Mouse (Mus musculus): ENCODE measurements at regions not wholly inside any gene's neighbourhood (a gene's known extent, or its start where the extent isn't known, plus 50 kb on each side); places are given as distances from the start of the nearest gene placed in this dataset.

- DNase-seq (ENCODE audit: low spot score in 2 of 2): no peak
These were observed 96.2 kb upstream of the Myocd start for GRCm38 (mm10) chr11:65365751-65366559.

DNA sequence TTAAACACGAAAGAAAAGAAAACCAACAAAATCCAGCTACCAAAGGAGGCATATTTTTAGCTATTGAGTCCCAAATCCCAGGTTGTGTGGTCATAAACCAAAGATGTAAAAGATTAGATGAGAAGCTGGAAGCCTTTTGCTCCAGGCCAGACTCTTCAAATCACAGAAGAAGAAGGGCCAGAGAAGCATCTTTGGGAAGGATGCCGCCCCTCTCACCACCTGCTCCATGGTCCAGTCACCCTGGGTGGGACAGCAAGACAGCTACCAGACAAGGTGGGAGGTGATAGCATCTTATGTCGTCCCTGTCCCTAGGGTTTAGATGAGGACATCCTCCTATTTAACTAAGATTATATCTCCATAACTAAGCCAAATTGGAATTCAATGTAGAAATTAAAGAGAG lies 95.1 kb upstream of the Myocd start:
- no peak for DNase-seq (ENCODE audit: low spot score in 2 of 2)

- DNase-seq (ENCODE audit: low spot score in 2 of 2): no peak
These were observed 94.1 kb upstream of the Myocd start for GRCm38 (mm10) chr11:65363846-65364245.

GRCm38 (mm10) chr11:65360729-65361128 lies 90.9 kb upstream of the Myocd start:
- DNase-seq (ENCODE audit: low spot score in 2 of 2): no peak

DNA sequence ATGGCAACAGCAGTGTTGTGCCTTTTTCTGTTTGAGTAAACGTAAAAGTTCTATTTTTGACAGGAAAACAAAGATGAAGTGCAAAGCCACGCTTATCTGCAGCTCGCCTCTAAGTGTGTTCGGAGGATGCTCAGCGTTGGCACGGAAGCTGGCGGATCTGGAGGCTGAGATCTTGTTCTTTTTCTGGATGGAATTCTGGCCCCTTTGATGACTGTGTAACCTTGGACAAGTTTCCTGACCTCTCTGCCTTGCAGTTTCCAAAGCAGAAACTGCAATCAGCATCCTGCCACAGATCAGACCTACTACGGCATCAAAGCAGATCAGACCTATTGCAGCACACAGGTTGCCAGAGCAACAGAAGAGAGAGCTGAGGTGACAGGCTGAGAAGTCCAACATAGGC lies 89.1 kb upstream of the Myocd start:
- DNase-seq (ENCODE audit: low spot score in 2 of 2): no peak

DNA sequence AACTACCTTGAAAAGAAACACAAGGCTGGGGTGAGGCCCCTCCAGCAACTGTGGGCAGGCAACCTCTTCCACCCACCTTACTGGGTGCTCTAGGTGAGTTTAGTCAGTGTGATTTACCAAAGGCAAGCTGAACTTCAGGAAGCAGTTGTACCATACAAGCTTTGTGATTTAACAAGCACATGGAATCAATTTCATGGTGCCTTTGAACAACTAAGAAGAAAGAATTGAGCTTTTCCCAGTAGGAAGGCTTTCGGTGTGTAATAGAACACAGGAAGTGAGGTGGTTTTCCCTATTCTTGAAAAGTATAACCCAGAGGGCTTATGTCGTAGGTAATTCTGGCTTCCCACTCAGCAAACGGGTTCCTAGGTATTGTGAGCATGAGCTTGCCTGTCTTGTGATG lies 82.7 kb upstream of the Myocd start:
- DNase-seq (ENCODE audit: low spot score in 2 of 2): no peak

GRCm38 (mm10) chr11:65349013-65349412 lies 79.2 kb upstream of the Myocd start:
- no peak for DNase-seq (ENCODE audit: low spot score in 2 of 2)

GRCm38 (mm10) chr11:65341683-65342440 lies 72.1 kb upstream of the Myocd start:
- DNase-seq (ENCODE audit: low spot score in 2 of 2): no peak

GRCm38 (mm10) chr11:65334286-65334685 lies 64.5 kb upstream of the Myocd start:
- DNase-seq (ENCODE audit: low spot score in 2 of 2): no peak

DNA sequence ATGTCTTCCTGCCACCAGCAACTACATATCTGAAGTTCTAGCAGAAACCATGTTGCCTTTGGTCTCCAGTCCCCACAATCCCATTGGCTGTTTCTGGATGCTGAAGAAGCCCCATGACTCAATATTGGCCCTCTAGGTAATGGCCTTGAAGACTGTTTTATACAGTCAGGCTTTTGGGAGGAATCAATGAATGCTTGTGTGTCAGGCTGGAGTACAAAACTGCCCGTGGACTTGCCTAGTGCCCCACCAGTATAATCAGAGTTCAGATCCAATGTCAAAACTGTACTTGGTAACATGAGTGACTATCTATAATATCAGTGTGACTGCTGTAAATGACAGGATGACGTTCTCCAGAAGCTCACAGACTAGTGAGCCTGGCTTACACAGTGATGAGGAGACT lies 63.3 kb upstream of the Myocd start:
- DNase-seq (ENCODE audit: low spot score in 2 of 2): no peak

DNA sequence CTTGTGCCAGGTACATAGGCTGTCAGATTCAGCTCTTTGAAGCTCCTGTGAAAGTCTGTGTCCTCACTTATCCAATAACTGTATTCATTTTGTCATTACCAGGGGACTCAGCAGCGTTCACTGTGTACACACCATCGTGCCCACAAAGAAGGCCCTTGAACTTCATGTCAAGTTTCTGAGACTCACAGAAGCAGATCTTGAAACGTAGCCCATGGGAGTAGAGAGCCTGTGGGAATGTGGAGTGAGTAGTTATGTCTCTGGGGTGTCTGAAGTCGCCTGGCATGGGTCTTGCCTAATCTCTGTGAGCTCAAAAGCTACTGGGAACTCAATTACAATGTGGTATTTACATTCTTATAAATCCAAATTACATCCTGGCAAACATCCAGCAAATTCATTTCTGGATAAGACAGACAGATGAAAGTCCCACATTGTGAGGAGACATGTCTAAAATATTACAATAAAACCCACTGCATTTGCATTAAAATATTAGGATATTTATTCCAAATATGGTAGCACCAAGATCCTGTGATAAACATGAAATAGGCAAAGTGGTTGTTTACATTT lies 53.2 kb upstream of the Myocd start:
- DNase-seq (ENCODE audit: low spot score in 2 of 2): no peak
